Mouse (Mus musculus): ENCODE measurements at regions not wholly inside any gene's neighbourhood (a gene's known extent, or its start where the extent isn't known, plus 50 kb on each side); places are given as distances from the start of the nearest gene placed in this dataset.

DNA sequence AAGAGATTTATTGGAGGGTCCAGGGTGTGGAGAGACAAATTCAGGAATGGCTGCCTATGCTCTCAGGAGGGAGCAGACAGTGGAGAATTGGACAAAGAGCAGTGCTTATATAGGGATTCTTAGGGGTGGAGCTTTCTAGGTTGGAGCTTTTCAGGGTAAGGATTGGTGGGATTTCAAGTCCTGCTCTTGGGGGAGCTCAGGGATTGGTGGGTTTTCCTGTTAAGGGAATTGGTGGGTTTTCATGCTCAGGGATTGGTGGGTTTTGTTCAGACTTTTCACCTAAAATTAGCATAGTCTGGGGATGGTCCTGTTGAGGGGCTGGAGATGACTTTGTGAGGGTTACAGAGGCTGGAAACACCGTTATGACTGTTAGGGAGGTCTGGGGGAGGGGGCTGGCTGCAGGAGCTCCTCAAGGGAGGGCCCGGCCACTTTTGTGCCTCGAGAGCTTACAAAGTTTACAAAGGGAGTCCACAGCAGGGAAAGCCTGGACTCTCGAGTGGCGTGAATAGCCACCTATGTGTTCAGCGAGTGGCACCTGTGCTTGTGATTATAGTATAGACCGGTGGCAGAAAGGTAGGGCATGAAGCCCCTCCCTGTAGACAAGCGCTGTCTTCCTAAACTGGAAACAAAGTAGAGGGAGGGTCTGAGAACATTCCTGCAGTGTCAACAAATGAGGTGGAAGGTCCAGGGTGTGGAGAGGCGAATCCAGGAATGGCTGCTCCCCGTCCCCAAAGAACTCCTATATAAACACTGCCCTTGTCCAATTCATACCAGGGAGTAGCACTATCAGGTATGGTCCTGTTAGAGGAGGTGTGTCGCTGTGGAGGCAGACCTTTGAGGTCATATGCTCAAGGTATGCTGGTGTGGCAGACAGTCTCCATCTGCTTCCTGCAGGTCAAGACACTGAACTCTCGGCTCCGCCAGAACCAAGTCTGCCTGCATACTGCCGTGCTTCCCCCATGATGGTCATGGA is 278.1 kb upstream of the Zfp64 start:
- 83% methylated on average over 14 of the region's 14 CpGs for WGBS
- no peaks in the 10 kb centered on the region for H3K27me3 ChIP-seq (ENCODE audit: control insufficient read depth, insufficient read depth, low read length)
- H3K4me3 ChIP-seq (ENCODE audit: low read depth, low read length), result no peak overlapping the region
- H3K4me2 ChIP-seq (replicated peaks; ENCODE audit: low read depth, low read length), result no peak overlapping the region
- no peaks in the 10 kb centered on the region for H3K9me3 ChIP-seq (ENCODE audit: control insufficient read depth, low read length)
- no peaks in the 10 kb centered on the region for H3K4me1 ChIP-seq (replicated peaks; ENCODE audit: control insufficient read depth, insufficient read depth, low read length)
- H3K9ac ChIP-seq (ENCODE audit: low read depth, low read length), result no peak overlapping the region
- DNase-seq (ENCODE audit: low spot score), result no peak
- no peak for ATAC-seq (ENCODE audit: low FRiP score)
- H3K27ac ChIP-seq (ENCODE audit: low read depth, low read length), result no peak overlapping the region
- no peaks in the 10 kb centered on the region for H3K36me3 ChIP-seq (ENCODE audit: control insufficient read depth, insufficient read depth, low read length)

GRCm38 (mm10) chr2:169222264-169222663 is 266.9 kb upstream of the Zfp64 start:
- Histone ChIP-seq H3K9me3 (ENCODE audit: control insufficient read depth, low read length) (no peaks in the 10 kb centered on the region), H3K4me1 (replicated peaks; ENCODE audit: control insufficient read depth, insufficient read depth, low read length) (no peaks in the 10 kb centered on the region), H3K27ac (ENCODE audit: low read depth, low read length) (no peak overlapping the region), H3K4me3 (ENCODE audit: low read depth, low read length) (no peak overlapping the region), H3K9ac (ENCODE audit: low read depth, low read length) (no peak overlapping the region), H3K27me3 (ENCODE audit: control insufficient read depth, insufficient read depth, low read length) (no peaks in the 10 kb centered on the region), H3K36me3 (ENCODE audit: control insufficient read depth, insufficient read depth, low read length) (no peaks in the 10 kb centered on the region), H3K4me2 (replicated peaks; ENCODE audit: low read depth, low read length) (no peak overlapping the region)
- no peak for DNase-seq (ENCODE audit: low spot score)
- 90% methylated on average over 8 of the region's 8 CpGs for WGBS
- no peak for ATAC-seq (ENCODE audit: low FRiP score)

DNA sequence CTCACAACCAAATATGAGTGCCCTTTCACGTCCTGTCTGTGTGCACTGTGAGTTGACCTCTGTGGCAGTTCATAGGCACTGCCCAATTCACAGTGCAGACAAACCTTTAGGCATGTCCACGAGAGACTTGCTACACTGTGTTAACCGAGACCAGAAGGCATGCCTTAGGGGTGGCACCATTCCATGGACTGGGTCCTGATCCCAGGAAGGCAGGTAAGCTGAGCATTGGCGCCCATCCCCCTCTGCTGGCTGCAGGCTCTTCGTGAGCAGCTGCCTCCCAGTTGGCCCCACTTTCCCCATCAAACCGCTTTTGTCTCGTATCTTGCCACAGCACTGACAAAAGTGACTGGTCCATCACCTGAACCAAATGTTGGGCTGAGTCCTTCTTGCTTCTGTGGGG is 265.8 kb upstream of the Zfp64 start:
- Histone ChIP-seq H3K27me3 (ENCODE audit: control insufficient read depth, insufficient read depth, low read length) (no peaks in the 10 kb centered on the region), H3K4me1 (replicated peaks; ENCODE audit: control insufficient read depth, insufficient read depth, low read length) (no peaks in the 10 kb centered on the region), H3K27ac (ENCODE audit: low read depth, low read length) (no peak overlapping the region), H3K9me3 (ENCODE audit: control insufficient read depth, low read length) (no peaks in the 10 kb centered on the region), H3K4me3 (ENCODE audit: low read depth, low read length) (no peak overlapping the region), H3K9ac (ENCODE audit: low read depth, low read length) (no peak overlapping the region), H3K4me2 (replicated peaks; ENCODE audit: low read depth, low read length) (no peak overlapping the region), H3K36me3 (ENCODE audit: control insufficient read depth, insufficient read depth, low read length) (no peaks in the 10 kb centered on the region)
- DNase-seq (ENCODE audit: low spot score) (no peak), ATAC-seq (ENCODE audit: low FRiP score) (no peak)
- WGBS, result 81% methylated on average over 7 of the region's 7 CpGs

DNA sequence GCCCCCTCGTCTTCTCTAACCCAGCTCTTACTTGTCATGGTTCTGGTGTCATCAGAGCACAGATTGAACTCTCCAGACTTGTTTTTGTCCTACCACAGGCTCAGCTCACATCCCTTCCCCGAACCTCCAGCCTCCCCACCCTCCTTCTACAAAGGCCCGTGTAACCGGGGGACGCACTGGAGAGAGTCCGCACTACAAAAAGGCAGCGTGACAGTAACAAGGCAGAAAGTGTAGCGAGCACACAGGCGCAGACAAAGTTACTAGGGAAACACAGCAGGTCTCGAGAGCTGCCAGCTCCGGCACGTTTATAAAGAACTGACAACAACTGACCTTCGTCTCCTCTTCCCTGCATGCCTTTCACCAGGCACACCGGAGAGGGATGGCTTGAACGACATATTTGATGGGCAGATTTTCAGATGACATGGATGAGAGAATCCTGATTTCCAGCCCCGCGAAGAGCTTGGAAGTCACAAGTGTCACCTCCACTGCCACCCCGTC is 260.2 kb upstream of the Zfp64 start:
- Histone ChIP-seq H3K36me3 (ENCODE audit: control insufficient read depth, insufficient read depth, low read length) (no peaks in the 10 kb centered on the region), H3K4me1 (replicated peaks; ENCODE audit: control insufficient read depth, insufficient read depth, low read length) (no peaks in the 10 kb centered on the region), H3K27me3 (ENCODE audit: control insufficient read depth, insufficient read depth, low read length) (no peaks in the 10 kb centered on the region), H3K9me3 (ENCODE audit: control insufficient read depth, low read length) (no peaks in the 10 kb centered on the region), H3K9ac (ENCODE audit: low read depth, low read length) (no peak overlapping the region), H3K4me2 (replicated peaks; ENCODE audit: low read depth, low read length) (no peak overlapping the region), H3K4me3 (ENCODE audit: low read depth, low read length) (no peak overlapping the region), H3K27ac (ENCODE audit: low read depth, low read length) (no peak overlapping the region)
- WGBS, result 40% methylated on average over 18 of the region's 18 CpGs
- peak; percentile 22 for DNase-seq (ENCODE audit: low spot score)
- no peak for ATAC-seq (ENCODE audit: low FRiP score)

- H3K4me1 ChIP-seq (replicated peaks; ENCODE audit: control insufficient read depth, insufficient read depth, low read length), result no peaks in the 10 kb centered on the region
- no peak overlapping the region for H3K4me2 ChIP-seq (replicated peaks; ENCODE audit: low read depth, low read length)
- no peak for ATAC-seq (ENCODE audit: low FRiP score)
- no peak overlapping the region for H3K9ac ChIP-seq (ENCODE audit: low read depth, low read length)
- no peak overlapping the region for H3K27ac ChIP-seq (ENCODE audit: low read depth, low read length)
- H3K4me3 ChIP-seq (ENCODE audit: low read depth, low read length), result no peak overlapping the region
- H3K9me3 ChIP-seq (ENCODE audit: control insufficient read depth, low read length), result no peaks in the 10 kb centered on the region
- H3K27me3 ChIP-seq (ENCODE audit: control insufficient read depth, insufficient read depth, low read length), result no peaks in the 10 kb centered on the region
- WGBS, result 90% methylated on average over 1 of the region's 1 CpGs
- no peaks in the 10 kb centered on the region for H3K36me3 ChIP-seq (ENCODE audit: control insufficient read depth, insufficient read depth, low read length)
- DNase-seq (ENCODE audit: low spot score), result no peak
Observed at GRCm38 (mm10) chr2:169214396-169214795, 259.0 kb upstream of the Zfp64 start.

DNA sequence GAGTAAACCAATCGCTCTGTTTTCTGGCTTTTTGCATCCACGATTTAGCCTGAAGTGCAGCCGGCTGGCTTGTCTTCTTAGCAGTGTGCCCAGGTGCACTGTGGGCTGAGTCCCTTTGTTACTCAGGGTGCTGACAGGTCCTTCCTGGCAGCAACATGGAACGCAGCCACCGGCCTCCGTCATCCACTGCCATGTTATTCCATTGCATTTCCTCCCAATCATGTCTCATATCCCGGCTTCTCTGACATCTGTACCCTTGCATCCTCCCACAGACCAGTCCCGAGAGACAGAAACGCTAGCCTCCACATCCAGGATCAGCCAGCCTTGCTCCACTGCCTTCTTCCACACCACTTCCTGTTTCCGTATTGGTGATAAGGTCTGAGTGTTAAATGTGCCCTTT is 257.9 kb upstream of the Zfp64 start:
- Histone ChIP-seq H3K4me2 (replicated peaks; ENCODE audit: low read depth, low read length) (no peak overlapping the region), H3K9ac (ENCODE audit: low read depth, low read length) (no peak overlapping the region), H3K4me1 (replicated peaks; ENCODE audit: control insufficient read depth, insufficient read depth, low read length) (no peaks in the 10 kb centered on the region), H3K9me3 (ENCODE audit: control insufficient read depth, low read length) (no peaks in the 10 kb centered on the region), H3K4me3 (ENCODE audit: low read depth, low read length) (no peak overlapping the region), H3K27me3 (ENCODE audit: control insufficient read depth, insufficient read depth, low read length) (no peaks in the 10 kb centered on the region), H3K36me3 (ENCODE audit: control insufficient read depth, insufficient read depth, low read length) (no peaks in the 10 kb centered on the region), H3K27ac (ENCODE audit: low read depth, low read length) (no peak overlapping the region)
- WGBS, result 55% methylated on average over 10 of the region's 10 CpGs
- peak; percentile 35 for DNase-seq (ENCODE audit: low spot score)
- no peak for ATAC-seq (ENCODE audit: low FRiP score)

DNA sequence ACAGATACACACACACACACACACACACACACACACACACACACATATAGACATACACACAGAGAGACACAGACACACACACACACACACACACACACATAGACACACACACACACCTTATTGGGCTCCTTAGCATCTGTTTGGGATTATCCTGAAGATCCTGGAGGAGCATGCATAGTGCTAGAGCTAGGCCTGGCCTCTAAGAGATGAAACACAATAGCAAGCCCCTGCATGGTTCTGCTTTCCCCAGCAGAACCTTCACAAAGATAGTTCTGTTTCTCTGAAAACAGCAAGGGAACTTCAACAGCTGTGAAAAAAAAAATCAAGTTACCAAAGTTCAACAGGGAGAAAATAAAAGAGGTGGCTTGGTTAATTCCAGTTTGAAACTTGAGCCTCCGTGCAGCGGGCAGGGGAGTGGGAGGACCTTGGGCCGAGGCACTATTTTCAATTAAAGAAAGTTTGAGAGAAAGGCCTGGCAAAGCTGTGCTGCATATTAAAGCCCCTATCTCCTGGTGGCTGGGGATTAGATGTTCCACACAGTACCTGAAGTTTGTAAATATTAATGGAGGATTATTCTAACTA is 257.4 kb upstream of the Zfp64 start:
- H3K27ac ChIP-seq (ENCODE audit: low read depth, low read length), result no peak overlapping the region
- no peak overlapping the region for H3K4me2 ChIP-seq (replicated peaks; ENCODE audit: low read depth, low read length)
- no peaks in the 10 kb centered on the region for H3K36me3 ChIP-seq (ENCODE audit: control insufficient read depth, insufficient read depth, low read length)
- 33% methylated on average over 3 of the region's 3 CpGs for WGBS
- DNase-seq (ENCODE audit: low spot score) (no peak), ATAC-seq (ENCODE audit: low FRiP score) (no peak)
- H3K4me1 ChIP-seq (replicated peaks; ENCODE audit: control insufficient read depth, insufficient read depth, low read length), result no peaks in the 10 kb centered on the region
- H3K9ac ChIP-seq (ENCODE audit: low read depth, low read length), result no peak overlapping the region
- H3K27me3 ChIP-seq (ENCODE audit: control insufficient read depth, insufficient read depth, low read length), result no peaks in the 10 kb centered on the region
- no peaks in the 10 kb centered on the region for H3K9me3 ChIP-seq (ENCODE audit: control insufficient read depth, low read length)
- H3K4me3 ChIP-seq (ENCODE audit: low read depth, low read length), result no peak overlapping the region

DNA sequence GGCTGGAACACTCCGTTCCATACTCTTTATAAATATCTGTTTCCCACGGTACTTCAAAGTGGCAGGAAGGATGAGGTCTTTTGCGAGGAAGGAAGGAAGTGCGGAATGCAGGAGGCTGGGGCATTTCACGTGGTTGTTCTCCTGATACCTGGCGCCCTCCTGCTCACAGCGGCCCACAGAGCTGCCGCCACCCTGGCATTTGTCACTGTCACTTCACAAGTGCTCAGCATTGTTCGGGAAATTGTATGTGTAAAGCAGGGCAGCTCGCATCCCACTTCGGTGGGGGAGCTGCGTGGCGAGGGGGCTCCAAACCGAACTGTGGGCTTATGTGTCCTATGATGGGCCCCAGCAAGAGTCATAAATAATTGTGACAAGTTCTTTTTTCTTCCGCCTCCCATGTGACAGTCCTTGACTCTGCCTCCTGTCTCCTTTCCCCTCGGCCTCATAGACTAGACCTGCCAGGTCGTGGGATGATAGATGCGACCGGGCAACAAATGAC is 248.9 kb upstream of the Zfp64 start:
- Histone ChIP-seq H3K36me3 (ENCODE audit: control insufficient read depth, insufficient read depth, low read length) (no peaks in the 10 kb centered on the region), H3K27ac (ENCODE audit: low read depth, low read length) (peak overlapping the region; percentile 51), H3K9ac (ENCODE audit: low read depth, low read length) (0 out of 2 replicates have a peak overlapping the region, but pooled peaks have one; percentile 19), H3K4me1 (replicated peaks; ENCODE audit: control insufficient read depth, insufficient read depth, low read length) (peaks cover 9% of the 10 kb centered on the region; the same call in 1 of the 2 replicates), H3K4me2 (replicated peaks; ENCODE audit: low read depth, low read length) (0 out of 2 replicates have a peak overlapping the region, but pooled peaks have one; percentile 5), H3K4me3 (ENCODE audit: low read depth, low read length) (no peak overlapping the region), H3K27me3 (ENCODE audit: control insufficient read depth, insufficient read depth, low read length) (no peaks in the 10 kb centered on the region), H3K9me3 (ENCODE audit: control insufficient read depth, low read length) (no peaks in the 10 kb centered on the region)
- ATAC-seq (ENCODE audit: low FRiP score), result peak; percentile 74
- 54% methylated on average over 19 of the region's 19 CpGs for WGBS
- DNase-seq (ENCODE audit: low spot score), result peak; percentile 54
